Comparison of ENCODE assay signal across 16 mouse cellular contexts in the genomic region with DNA sequence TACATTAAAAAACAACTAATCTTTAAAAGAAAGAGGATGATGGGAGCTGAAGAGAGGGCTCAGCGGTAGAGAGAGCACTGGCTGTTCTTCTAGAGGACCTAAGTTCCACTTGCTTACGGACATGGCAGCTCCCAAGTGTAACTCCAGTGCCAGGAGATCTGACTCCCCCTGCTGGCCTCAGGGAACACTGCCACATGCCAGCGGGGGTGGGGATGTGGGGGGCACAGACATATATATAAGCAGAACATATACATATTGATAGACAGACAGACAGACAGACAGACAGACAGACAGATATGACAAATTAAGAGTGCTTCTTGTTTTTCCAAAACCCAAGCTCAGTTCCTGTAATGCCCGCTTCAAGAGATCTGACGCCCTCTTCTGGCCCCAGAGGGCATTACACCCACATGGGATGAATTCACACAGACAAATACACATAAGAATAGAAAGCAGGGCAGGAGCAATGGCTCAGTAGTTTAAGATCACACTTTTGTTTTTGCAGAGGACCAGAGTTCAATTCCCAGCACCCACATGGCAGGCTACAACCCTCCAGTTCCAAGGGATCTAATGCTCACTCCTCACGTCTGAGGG. TPM values are rescaled to one million over a fixed set of nuclear protein-coding genes. Genes with fewer than 3 reads are reported as not detected.
DNase-seq lines count a peak whose midpoint lies in the region; ATAC-seq and TF ChIP-seq lines count a peak whose summit lies in the region.
"Had no signal": no experiment of that assay in that cellular context is flagged by ENCODE, and none has a peak within 500 bp of the region (broad histone marks: within the 10 kb centered on the region; RNA-seq: fewer than 3 reads in every experiment).

No protein-coding gene starts in this region.

- no peak overlapping the region for H3K4me3 ChIP-seq in heart, embryonic 10.5 days
- H3K4me3 ChIP-seq in lung, embryonic 14.5 days (ENCODE audit: low read depth, low read length), result no peak overlapping the region
- H3K4me3 ChIP-seq in lung, adult 2 months (replicated peaks; ENCODE audit: extremely low read depth, low read depth, low read length), result no peak overlapping the region
- H3K4me3 ChIP-seq: embryonic facial prominence, embryonic 12.5 days; heart, embryonic 13.5 days; hindbrain, embryonic 13.5 days; limb, embryonic 10.5 days; lung, embryonic 15.5 days had no signal

- intact Hi-C loops in heart, postnatal 10 days (cut with DNase I), result no loop called here

- no peak for DNase-seq in heart, embryonic 10.5 days (ENCODE audit: low spot score)
- no peak for DNase-seq in heart, postnatal 10 days
- no peak for DNase-seq in lung, embryonic 14.5 days
- DNase-seq in lung, adult 2 months, result no peak
- peak; percentile 65 for DNase-seq in NIH3T3 (ENCODE audit: low read depth)
- DNase-seq in induced T-regulatory cell, adult 2 months (ENCODE audit: low read depth), result peak; percentile 31
- no peak for DNase-seq in embryo, embryonic 11 days
- DNase-seq in adrenal gland, adult 18-20 months (ENCODE audit: low spot score in 2 of 2), result no peak
- DNase-seq: cerebellum, adult 9-10 months; midbrain, embryonic 14.5 days; retina, postnatal 1 day had no signal

- no peaks in the 10 kb centered on the region for H3K27me3 ChIP-seq in heart, embryonic 10.5 days (ENCODE audit: insufficient read depth, poor library complexity, severe bottlenecking)
- no peaks in the 10 kb centered on the region for H3K27me3 ChIP-seq in lung, embryonic 14.5 days (ENCODE audit: insufficient read depth, low read length)
- H3K27me3 ChIP-seq: embryonic facial prominence, embryonic 12.5 days; heart, embryonic 13.5 days; lung, embryonic 15.5 days had no signal

- TF ChIP-seq POLR2A in lung, adult 2 months (IDR thresholded peaks at IDR 0.05; ENCODE audit: borderline replicate concordance, extremely low read depth, low read depth, low read length), result no peak

- no peak for ATAC-seq in lung, embryonic 14.5 days (ENCODE audit: insufficient read depth)

- H3K9me3 ChIP-seq in heart, embryonic 10.5 days, result no peaks in the 10 kb centered on the region
- H3K9me3 ChIP-seq in lung, embryonic 14.5 days (ENCODE audit: low read depth, low read length), result no peaks in the 10 kb centered on the region
- H3K9me3 ChIP-seq: embryonic facial prominence, embryonic 12.5 days; heart, embryonic 13.5 days; hindbrain, embryonic 13.5 days; limb, embryonic 10.5 days; lung, embryonic 15.5 days had no signal

- H3K9ac ChIP-seq in lung, embryonic 14.5 days, result no peak overlapping the region
- H3K9ac ChIP-seq: embryonic facial prominence, embryonic 12.5 days; hindbrain, embryonic 13.5 days; lung, embryonic 15.5 days had no signal

- H3K27ac ChIP-seq in heart, embryonic 10.5 days, result peak overlapping the region; percentile 67; the same call in 1 of the 2 replicates
- no peak overlapping the region for H3K27ac ChIP-seq in lung, embryonic 14.5 days (ENCODE audit: low read depth)
- H3K27ac ChIP-seq: embryonic facial prominence, embryonic 12.5 days; hindbrain, embryonic 13.5 days had no signal

- TF ChIP-seq CTCF in lung, embryonic 14.5 days (IDR thresholded peaks at IDR 0.05; ENCODE audit: low read depth), result peak; percentile 50
- no peak for TF ChIP-seq CTCF in lung, adult 2 months (IDR thresholded peaks at IDR 0.05; ENCODE audit: insufficient read depth, low read length)

- H3K4me1 ChIP-seq in heart, embryonic 10.5 days, result peaks cover 41% of the 10 kb centered on the region
- peaks cover 10% of the 10 kb centered on the region for H3K4me1 ChIP-seq in lung, embryonic 14.5 days (ENCODE audit: insufficient read depth)
- H3K4me1 ChIP-seq in lung, adult 2 months (ENCODE audit: control insufficient read depth, insufficient read depth, low read length), result no peaks in the 10 kb centered on the region
- H3K4me1 ChIP-seq: hindbrain, embryonic 13.5 days had no signal

- H3K36me3 ChIP-seq in heart, embryonic 10.5 days, result no peaks in the 10 kb centered on the region
- no peaks in the 10 kb centered on the region for H3K36me3 ChIP-seq in lung, embryonic 14.5 days (ENCODE audit: insufficient read depth)
- H3K36me3 ChIP-seq: embryonic facial prominence, embryonic 12.5 days; heart, embryonic 13.5 days; hindbrain, embryonic 13.5 days; limb, embryonic 10.5 days; lung, embryonic 15.5 days had no signal

- 80% methylated on average over 6 of the region's 6 CpGs for WGBS in heart, embryonic 10.5 days
- 70% methylated on average over 6 of the region's 6 CpGs for WGBS in lung, embryonic 14.5 days
- WGBS in lung, adult 2 months, result 82% methylated on average over 6 of the region's 6 CpGs

- no peak overlapping the region for H3K4me2 ChIP-seq in lung, embryonic 14.5 days
- H3K4me2 ChIP-seq: embryonic facial prominence, embryonic 12.5 days; hindbrain, embryonic 13.5 days; lung, embryonic 15.5 days had no signal

RNA-seq across cellular contexts. Expression of gene Pard6b, which starts 21.5 kb away (rescaled TPM):
- 12.2 and 15.0 TPM in 2 replicates for polyA plus RNA-seq in heart, embryonic 10.5 days (2016; fragmentation: Nextera tagmentation; extraction: Ambion mirVana)
- total RNA-seq in heart, postnatal 10 days (2021), result 1 to 10 TPM; 3.4 to 4.9 TPM
- polyA plus RNA-seq in lung, embryonic 14.5 days (2014; fragmentation: Nextera tagmentation; extraction: Ambion mirVana), result 14.0 and 14.1 TPM in 2 replicates
- 51.6 and 60.1 TPM in 2 replicates for polyA plus RNA-seq in lung, adult 2 months (2012; rRNA removed)
- total RNA-seq in adrenal gland, adult 18-20 months (2021), result 1 to 10 TPM; 1.2 to 1.6 TPM

RNA-seq across cellular contexts. Expression of gene Ripor3, which starts 48.9 kb away (rescaled TPM):
- 1.3 and 2.5 TPM in 2 replicates for polyA plus RNA-seq in heart, embryonic 10.5 days (2016; fragmentation: Nextera tagmentation; extraction: Ambion mirVana)
- under 1 TPM; 0.91 to 0.97 TPM for total RNA-seq in heart, postnatal 10 days (2021)
- 2.0 and 2.2 TPM in 2 replicates for polyA plus RNA-seq in lung, embryonic 14.5 days (2014; fragmentation: Nextera tagmentation; extraction: Ambion mirVana)
- polyA plus RNA-seq in lung, adult 2 months (2012; rRNA removed), result 2.3 and 5.3 TPM in 2 replicates
- 1 to 10 TPM; 1.8 TPM for total RNA-seq in adrenal gland, adult 18-20 months (2021)

Comparison
In these comparisons a context has a peak if more than half of its experiments do, and no peak if none do; other contexts are left out.
1. DNase-seq: peak in NIH3T3 (single experiment) and induced T-regulatory cell, adult 2 months (single experiment); none in heart, embryonic 10.5 days (single experiment), heart, postnatal 10 days (0 of 2), lung, embryonic 14.5 days (single experiment), lung, adult 2 months (single experiment), embryo, embryonic 11 days (single experiment) and adrenal gland, adult 18-20 months (0 of 2).